Mouse (Mus musculus) small intestine, adult 2 months (tissue): ENCODE data around the gene Syngr1. TPM values are rescaled to one million over a fixed set of nuclear protein-coding genes. Genes with fewer than 3 reads are reported as not detected.

Experiments
- H3K27ac ChIP-seq: fragments of 200-500 bp; 2 replicates; pipeline ENCODE4 v1.5.1; 2012; ENCODE audit warnings: low read depth, low read length, control low read depth, inconsistent platforms; ENCODE audit not compliant: insufficient read depth
- H3K27me3 ChIP-seq: fragments of 200-500 bp; 2 replicates; pipeline ENCODE4 v1.6.1; 2012; ENCODE audit warnings: mild to moderate bottlenecking, moderate library complexity, low read length, inconsistent platforms; ENCODE audit not compliant: control insufficient read depth, insufficient read depth
- H3K36me3 ChIP-seq: fragments of 200-500 bp; 2 replicates; pipeline ENCODE4 v1.6.1; 2012; ENCODE audit warnings: mild to moderate bottlenecking, low read length, control low read depth, inconsistent platforms; ENCODE audit not compliant: control insufficient read depth, insufficient read depth
- H3K4me1 ChIP-seq: fragments of 200-500 bp; 2 replicates; pipeline ENCODE4 v1.6.1; 2012; ENCODE audit warnings: low read length, inconsistent platforms, mixed read lengths; ENCODE audit not compliant: control insufficient read depth, insufficient read depth, insufficient read length
- H3K4me3 ChIP-seq: fragments of 200-500 bp; 2 replicates; pipeline ENCODE4 v1.5.1; 2012; ENCODE audit warnings: low read depth, mild to moderate bottlenecking, control low read depth, inconsistent platforms, low read length, moderate library complexity
- CTCF ChIP-seq: fragments of 200-500 bp; IDR thresholded peaks from 2 replicates; pipeline ENCODE4 v1.5.1; 2012; ENCODE audit warnings: low read depth, mild to moderate bottlenecking, control low read depth, inconsistent platforms, low read length, moderate library complexity, mixed read lengths; ENCODE audit not compliant: insufficient replicate concordance, insufficient read length; ENCODE audit errors: extremely low read depth
- POLR2A ChIP-seq: fragments of 200-500 bp; IDR thresholded peaks from 2 replicates; pipeline ENCODE4 v1.6.1; 2012; ENCODE audit warnings: low read depth, mild to moderate bottlenecking, control low read depth, inconsistent platforms, low read length, moderate library complexity
- WGBS: fragments of 180-500 bp; shearing (Covaris S2); methylation state at CpG from one replicate; pipeline ENCODE4 v1.1.7; 2018; 5-methylcytosine and 5-hydroxymethylcytosine counted together
- polyA plus RNA-seq: library from polyadenylated mRNA; depleted of rRNA; stranded (reverse); fragments of >200 nt; gene quantifications from 2 replicates; pipeline ENCODE4 v1.2.3, GENCODE M21; 2012

The Syngr1 gene
- polyA plus RNA-seq, 1 experiment, result 13.4 TPM

- H3K27ac ChIP-seq, result no peak overlapping the region
- WGBS, result 40% methylated on average over 4 of the region's 4 CpGs
- H3K27me3 ChIP-seq, result no peaks in the 10 kb centered on the region
- H3K36me3 ChIP-seq, result no peaks in the 10 kb centered on the region
- no peak overlapping the region for H3K4me3 ChIP-seq
- TF ChIP-seq CTCF, result no peak
- TF ChIP-seq POLR2A, result no peak
- peaks cover 5% of the 10 kb centered on the region; the same call in 1 of the 2 replicates for H3K4me1 ChIP-seq
These were observed 22.0 kb upstream of the Syngr1 start for GRCm38 (mm10) chr15:80069171-80069570.

DNA sequence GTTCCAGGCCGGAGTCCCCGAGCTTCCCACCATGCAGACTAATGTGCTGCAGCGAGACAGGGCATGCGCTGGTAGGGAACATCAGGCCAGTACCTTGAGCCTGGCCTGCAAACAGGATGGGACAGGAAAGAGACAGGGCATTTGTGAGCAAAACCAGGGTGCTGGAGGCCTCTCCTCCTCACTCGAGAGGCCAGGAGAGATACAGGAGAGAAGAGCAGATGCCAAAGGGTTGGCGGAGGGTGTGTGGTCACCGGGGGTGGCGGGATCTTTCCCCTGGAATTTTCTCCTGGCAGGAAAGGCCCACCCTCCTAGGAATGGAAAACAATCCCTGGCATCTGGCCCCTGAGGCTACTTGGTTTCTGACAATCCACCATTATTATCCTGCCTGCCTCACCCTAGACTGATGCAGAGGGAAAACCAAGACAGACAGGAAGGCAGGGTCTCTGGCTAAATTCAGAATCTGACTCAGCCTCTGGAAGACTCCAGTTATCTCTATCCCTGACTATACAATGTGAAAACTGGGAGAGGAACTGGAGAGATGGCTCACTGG lies 21.0 kb upstream of the Syngr1 start:
- H3K4me3 ChIP-seq, result no peak overlapping the region
- H3K36me3 ChIP-seq, result no peaks in the 10 kb centered on the region
- no peak overlapping the region for H3K27ac ChIP-seq
- H3K27me3 ChIP-seq, result no peaks in the 10 kb centered on the region
- 73% methylated on average over 8 of the region's 8 CpGs for WGBS
- H3K4me1 ChIP-seq, result peaks cover 11% of the 10 kb centered on the region
- TF ChIP-seq POLR2A, result no peak
- TF ChIP-seq CTCF, result no peak

DNA sequence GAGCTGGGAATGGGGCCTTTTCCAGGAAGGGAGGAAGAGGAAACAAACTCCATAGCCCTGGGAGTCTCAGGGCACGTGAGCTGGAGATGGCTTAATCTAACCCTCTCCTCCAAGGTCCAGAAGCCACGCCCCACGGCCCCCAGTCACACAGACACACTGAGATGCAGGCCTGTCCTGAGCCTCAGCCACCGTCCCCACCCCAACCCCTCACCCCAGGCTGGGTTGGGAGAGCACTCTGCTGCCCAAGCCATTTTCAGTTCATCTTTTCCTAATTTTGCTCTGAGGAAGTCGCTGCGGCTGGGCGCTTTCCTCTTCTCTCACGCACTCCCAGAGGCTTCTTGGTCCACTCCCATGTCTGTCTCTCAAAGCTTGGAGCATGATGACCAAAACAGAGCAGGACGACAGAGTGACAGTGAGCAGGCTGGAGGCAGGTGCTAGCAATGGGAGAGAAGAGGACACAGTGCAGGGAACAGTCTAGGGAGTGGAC lies 19.1 kb upstream of the Syngr1 start:
- TF ChIP-seq CTCF (no peak), POLR2A (no peak)
- Histone ChIP-seq H3K27ac (peak overlapping the region; percentile 6; the same call in 1 of the 2 replicates), H3K4me1 (peaks cover 11% of the 10 kb centered on the region), H3K27me3 (no peaks in the 10 kb centered on the region), H3K4me3 (no peak overlapping the region), H3K36me3 (peaks cover 2% of the 10 kb centered on the region)
- 21% methylated on average over 9 of the region's 9 CpGs for WGBS

- Histone ChIP-seq H3K27me3 (no peaks in the 10 kb centered on the region), H3K27ac (peak overlapping the region; percentile 6; the same call in 1 of the 2 replicates), H3K4me1 (peaks cover 11% of the 10 kb centered on the region), H3K4me3 (no peak overlapping the region), H3K36me3 (peaks cover 8% of the 10 kb centered on the region)
- 54% methylated on average over 7 of the region's 7 CpGs for whole genome bisulfite sequencing
- TF ChIP-seq POLR2A, result no peak
- no peak for TF ChIP-seq CTCF
These were observed 18.4 kb upstream of the Syngr1 start for GRCm38 (mm10) chr15:80072579-80073255.

DNA sequence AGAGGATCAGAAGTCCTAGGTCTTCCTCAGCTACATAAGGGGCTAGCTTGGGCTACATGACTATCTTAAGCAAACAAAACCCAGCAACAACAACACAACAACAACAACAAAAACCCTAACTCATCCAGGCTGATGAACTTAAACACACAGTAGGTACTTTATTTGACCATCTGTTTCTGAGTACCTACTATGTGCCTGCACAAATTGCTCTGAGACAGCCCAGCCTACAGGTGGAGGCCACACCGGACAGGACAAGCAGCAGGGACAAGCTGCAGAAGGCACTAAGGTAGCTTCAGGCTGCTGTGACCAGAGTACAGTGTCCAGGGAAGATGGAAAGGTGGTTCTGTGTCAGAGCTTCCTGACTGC lies 17.9 kb upstream of the Syngr1 start:
- TF ChIP-seq POLR2A (no peak), CTCF (no peak)
- H3K27me3 ChIP-seq, result no peaks in the 10 kb centered on the region
- H3K36me3 ChIP-seq, result peaks cover 12% of the 10 kb centered on the region
- H3K4me1 ChIP-seq, result peaks cover 11% of the 10 kb centered on the region
- 95% methylated on average over 1 of the region's 1 CpGs for WGBS
- no peak overlapping the region for H3K4me3 ChIP-seq
- H3K27ac ChIP-seq, result no peak overlapping the region

DNA sequence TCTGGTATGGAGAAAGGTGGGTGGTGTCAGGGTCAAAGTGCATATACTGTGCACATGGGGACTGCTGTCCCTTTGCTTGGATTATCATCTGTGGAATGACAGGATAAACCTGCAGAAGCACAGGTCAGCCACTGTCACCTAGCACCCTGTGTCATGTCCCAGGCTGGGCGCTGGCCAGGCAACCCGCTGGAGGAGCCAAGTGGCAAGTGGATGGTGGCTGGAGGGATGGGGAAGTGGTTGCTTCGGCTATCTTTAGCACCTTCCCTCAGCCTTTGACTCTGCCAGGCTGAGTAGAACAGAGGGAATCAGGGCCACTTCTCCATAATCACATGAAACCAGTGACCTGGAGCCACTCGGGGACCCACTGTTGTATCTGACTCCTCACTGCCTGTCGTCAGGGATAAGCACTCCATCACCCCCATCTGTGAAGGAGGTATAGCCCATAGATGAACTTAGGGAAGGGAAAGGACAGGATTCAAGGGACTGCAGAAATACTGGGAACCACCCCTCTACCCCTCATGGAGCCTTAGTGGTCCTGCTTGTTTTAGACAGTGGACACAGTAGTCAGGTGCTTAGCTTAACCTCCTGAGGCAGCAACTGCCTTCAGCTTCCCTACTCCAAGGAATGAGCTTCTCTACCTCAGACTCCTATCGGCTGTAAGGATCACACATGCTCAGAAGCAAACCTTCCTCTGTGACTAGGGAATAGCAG lies 16.3 kb upstream of the Syngr1 start:
- H3K27me3 ChIP-seq, result no peaks in the 10 kb centered on the region
- H3K27ac ChIP-seq, result no peak overlapping the region
- no peak overlapping the region for H3K4me3 ChIP-seq
- TF ChIP-seq CTCF (no peak), POLR2A (no peak)
- 48% methylated on average over 6 of the region's 6 CpGs for WGBS
- H3K36me3 ChIP-seq, result peaks cover 26% of the 10 kb centered on the region
- H3K4me1 ChIP-seq, result peaks cover 11% of the 10 kb centered on the region

- TF ChIP-seq CTCF, result no peak
- no peak for TF ChIP-seq POLR2A
- Histone ChIP-seq H3K4me1 (peaks cover 11% of the 10 kb centered on the region), H3K27me3 (no peaks in the 10 kb centered on the region), H3K36me3 (peaks cover 30% of the 10 kb centered on the region), H3K27ac (no peak overlapping the region), H3K4me3 (no peak overlapping the region)
- WGBS, result 21% methylated on average over 3 of the region's 3 CpGs
These were observed 15.8 kb upstream of the Syngr1 start for GRCm38 (mm10) chr15:80075374-80075694.
